Mouse (Mus musculus): ENCODE measurements around the gene Prkca. TPM values are rescaled to one million over a fixed set of nuclear protein-coding genes. Genes with fewer than 3 reads are reported as not detected.

Gene Prkca
- polyA plus RNA-seq, 1 experiment from 2014 or later: 7.2 TPM

DNA sequence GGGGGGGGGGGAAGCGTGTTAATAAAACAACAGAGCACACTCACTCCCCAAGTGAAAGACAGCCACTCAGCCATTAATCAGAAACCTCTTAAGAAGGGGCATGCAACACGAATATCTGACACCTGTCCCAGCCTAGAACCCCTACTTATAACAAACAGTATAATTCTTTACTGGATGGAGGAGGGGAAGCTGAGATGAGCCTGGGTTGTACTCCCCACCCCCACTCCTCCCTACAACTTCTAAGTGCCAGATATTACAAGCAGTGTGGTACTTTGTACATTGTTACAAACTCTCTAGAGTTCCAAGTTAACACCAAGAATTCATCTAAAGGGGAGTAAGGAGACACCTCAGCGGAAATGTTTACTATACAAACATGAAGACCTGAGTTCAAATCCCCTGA, 9.1 kb downstream of the Prkca start:
- H3K4me2 ChIP-seq: no peak overlapping the region
- no peak overlapping the region for H3K4me3 ChIP-seq
- H3K36me3 ChIP-seq (replicated peaks): no peaks in the 10 kb centered on the region
- H3K27ac ChIP-seq: no peak overlapping the region
- H3K9me3 ChIP-seq: no peaks in the 10 kb centered on the region
- WGBS: 61% methylated on average over 3 of the region's 3 CpGs
- 0 out of 2 replicates have a peak, but pooled peaks cover 4% of the 10 kb centered on the region for H3K4me1 ChIP-seq
- H3K9ac ChIP-seq: no peak overlapping the region
- no peak for ATAC-seq (replicated peaks)
- H3K27me3 ChIP-seq (replicated peaks): no peaks in the 10 kb centered on the region

DNA sequence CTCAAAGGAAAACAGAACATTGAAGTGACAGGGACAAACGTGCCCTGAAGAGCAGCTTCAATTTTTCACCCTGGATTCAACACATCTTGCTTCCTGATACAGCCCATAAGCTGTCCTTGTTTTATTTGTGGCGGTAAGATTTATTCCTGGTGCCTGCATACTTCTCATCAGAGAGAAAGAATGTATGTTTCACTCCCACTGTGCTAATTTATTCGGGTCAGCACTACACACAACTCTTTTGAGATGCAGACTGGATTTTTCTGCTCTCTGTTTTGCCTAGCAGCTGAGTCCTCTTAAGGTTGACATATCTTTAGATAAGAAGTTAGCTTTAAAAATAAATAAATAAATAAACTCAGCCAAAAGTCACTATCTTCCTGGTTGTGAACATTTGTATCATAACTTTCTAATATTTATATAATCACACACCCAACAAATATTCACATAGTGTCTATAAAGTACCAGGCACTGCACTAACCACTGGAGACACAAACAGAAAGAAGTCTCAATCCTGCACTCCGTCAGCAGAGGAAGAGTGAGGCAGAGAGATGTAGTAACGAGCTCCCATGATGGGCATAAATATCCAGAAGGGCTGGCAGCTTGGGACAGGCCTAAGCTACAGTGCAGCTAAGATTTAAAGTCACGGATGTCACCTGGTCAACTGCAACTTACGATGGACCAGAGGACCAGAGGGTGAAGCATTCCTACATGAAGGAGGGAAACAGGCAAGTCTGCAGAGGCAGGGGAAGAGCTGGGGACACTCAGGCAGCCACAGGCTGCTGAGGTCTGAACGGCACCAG, 9.9 kb downstream of the Prkca start:
- Histone ChIP-seq H3K9ac (no peak overlapping the region), H3K4me3 (no peak overlapping the region), H3K4me1 (0 out of 2 replicates have a peak, but pooled peaks cover 4% of the 10 kb centered on the region), H3K36me3 (replicated peaks) (no peaks in the 10 kb centered on the region), H3K4me2 (no peak overlapping the region), H3K27ac (no peak overlapping the region), H3K9me3 (no peaks in the 10 kb centered on the region), H3K27me3 (replicated peaks) (no peaks in the 10 kb centered on the region)
- WGBS: 54% methylated on average over 8 of the region's 8 CpGs
- ATAC-seq (replicated peaks): no peak

DNA sequence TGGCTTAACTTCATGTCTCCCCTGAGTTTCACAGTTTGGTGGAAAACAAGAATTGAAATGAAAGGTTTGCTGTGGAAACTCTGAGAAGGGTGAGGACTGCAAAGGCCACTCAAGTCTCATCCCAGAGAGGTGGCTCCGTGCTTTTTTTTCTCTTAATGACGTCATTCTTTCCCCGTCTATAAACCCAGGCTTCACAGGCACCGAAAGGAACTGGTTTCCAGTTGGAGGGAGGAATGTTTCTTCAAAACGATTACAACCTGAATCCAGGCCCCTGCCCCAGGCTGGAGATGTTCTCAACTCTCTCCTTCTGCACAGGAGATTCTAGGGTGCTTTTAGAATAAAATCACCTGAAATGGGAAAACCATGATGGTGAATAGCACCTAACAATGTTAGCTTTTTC, 10.7 kb downstream of the Prkca start:
- ATAC-seq (replicated peaks): no peak
- Histone ChIP-seq H3K27ac (no peak overlapping the region), H3K4me3 (no peak overlapping the region), H3K4me1 (0 out of 2 replicates have a peak, but pooled peaks cover 4% of the 10 kb centered on the region), H3K36me3 (replicated peaks) (no peaks in the 10 kb centered on the region), H3K27me3 (replicated peaks) (no peaks in the 10 kb centered on the region), H3K4me2 (no peak overlapping the region), H3K9me3 (no peaks in the 10 kb centered on the region), H3K9ac (no peak overlapping the region)
- 65% methylated on average over 5 of the region's 5 CpGs for WGBS

DNA sequence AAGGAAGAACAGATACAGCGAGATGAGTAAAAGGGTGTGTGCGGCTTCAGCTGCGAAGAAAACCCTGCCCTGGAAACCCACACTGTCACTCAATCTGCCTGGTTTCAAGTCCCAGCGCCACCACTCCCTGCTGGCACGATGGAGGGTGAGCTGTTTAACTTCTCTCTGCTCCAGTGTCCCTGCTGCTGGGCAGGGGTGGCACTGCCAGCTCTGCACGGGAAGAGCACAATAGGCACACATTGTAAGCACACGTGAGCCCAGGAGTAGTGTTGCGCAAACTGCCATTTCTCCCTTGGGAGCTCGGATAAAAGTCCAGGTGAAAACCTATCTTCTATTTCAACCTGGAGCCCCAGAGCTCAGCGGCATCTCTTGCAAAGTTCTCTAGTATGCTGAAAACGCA, 12.9 kb downstream of the Prkca start:
- Histone ChIP-seq H3K4me3 (no peak overlapping the region), H3K27me3 (replicated peaks) (no peaks in the 10 kb centered on the region), H3K4me2 (no peak overlapping the region), H3K9ac (no peak overlapping the region), H3K9me3 (no peaks in the 10 kb centered on the region), H3K27ac (no peak overlapping the region), H3K4me1 (0 out of 2 replicates have a peak, but pooled peaks cover 4% of the 10 kb centered on the region), H3K36me3 (replicated peaks) (no peaks in the 10 kb centered on the region)
- ATAC-seq (replicated peaks): no peak
- WGBS: 89% methylated on average over 11 of the region's 11 CpGs

DNA sequence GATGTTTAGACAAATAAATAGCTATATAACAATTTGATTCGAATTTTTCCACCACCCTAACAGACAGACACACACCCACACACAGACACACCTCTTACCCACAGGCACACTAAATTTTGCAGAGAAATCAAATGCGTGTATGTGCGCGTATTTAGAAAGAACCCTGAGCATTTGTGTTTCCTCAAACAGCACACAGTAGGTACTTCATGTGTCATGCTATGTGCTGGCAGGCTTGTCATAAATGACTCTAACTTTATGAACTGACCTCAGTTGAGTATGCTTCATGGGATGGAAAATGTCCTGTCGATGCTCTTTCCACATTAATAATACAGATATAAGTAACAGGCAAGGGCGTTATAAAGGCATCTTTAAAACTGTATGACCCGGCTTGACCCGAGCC, 17.8 kb downstream of the Prkca start:
- no peaks in the 10 kb centered on the region for H3K36me3 ChIP-seq (replicated peaks)
- no peak overlapping the region for H3K27ac ChIP-seq
- H3K9me3 ChIP-seq: no peaks in the 10 kb centered on the region
- ATAC-seq (replicated peaks): no peak
- no peak overlapping the region for H3K9ac ChIP-seq
- H3K4me1 ChIP-seq: no peaks in the 10 kb centered on the region
- WGBS: 93% methylated on average over 8 of the region's 8 CpGs
- no peaks in the 10 kb centered on the region for H3K27me3 ChIP-seq (replicated peaks)
- H3K4me2 ChIP-seq: no peak overlapping the region
- H3K4me3 ChIP-seq: no peak overlapping the region

DNA sequence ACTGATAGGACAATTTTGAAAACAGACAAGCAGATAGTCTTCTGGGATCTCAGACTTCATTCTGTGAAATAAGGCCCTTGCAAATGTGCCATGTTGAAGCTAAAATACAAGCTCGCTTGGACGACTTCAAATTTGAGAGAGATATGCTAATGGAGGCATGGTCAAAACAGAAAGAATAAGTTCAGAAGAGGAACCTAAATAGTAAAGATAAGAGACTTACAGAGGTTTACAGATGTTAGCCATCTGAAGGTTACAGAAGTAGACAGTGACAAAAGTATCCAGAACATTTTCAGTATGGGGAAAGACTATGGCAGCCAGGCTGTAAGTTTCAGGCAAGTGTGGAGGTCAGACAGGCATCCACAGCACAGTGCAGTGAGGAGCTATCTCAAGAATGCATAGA, 21.6 kb downstream of the Prkca start:
- no peaks in the 10 kb centered on the region for H3K27me3 ChIP-seq (replicated peaks)
- no peak for ATAC-seq (replicated peaks)
- H3K27ac ChIP-seq: no peak overlapping the region
- H3K36me3 ChIP-seq (replicated peaks): no peaks in the 10 kb centered on the region
- no peaks in the 10 kb centered on the region for H3K9me3 ChIP-seq
- no peaks in the 10 kb centered on the region for H3K4me1 ChIP-seq
- H3K9ac ChIP-seq: no peak overlapping the region
- 87% methylated on average over 2 of the region's 2 CpGs for WGBS
- H3K4me3 ChIP-seq: no peak overlapping the region
- no peak overlapping the region for H3K4me2 ChIP-seq

DNA sequence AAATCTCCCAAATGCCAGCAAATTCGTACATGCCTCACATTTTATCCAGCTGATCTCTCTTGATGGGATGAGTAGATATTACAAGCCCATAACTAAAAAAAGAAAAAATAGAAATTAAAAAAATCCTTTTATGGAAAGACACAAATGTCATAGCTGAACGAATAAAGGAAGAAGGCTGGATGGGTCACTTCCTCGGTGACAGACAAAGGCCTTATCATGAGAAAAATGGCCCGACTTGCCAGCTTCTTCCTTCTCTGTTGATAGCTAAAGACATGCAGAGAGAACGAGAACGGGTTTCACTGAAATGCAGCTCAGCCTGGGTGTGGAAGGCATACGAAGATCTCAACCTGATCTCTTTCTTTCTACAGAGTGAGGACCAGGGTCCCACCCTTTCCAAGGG, 23.2 kb downstream of the Prkca start:
- H3K9me3 ChIP-seq: no peaks in the 10 kb centered on the region
- H3K4me2 ChIP-seq: no peak overlapping the region
- H3K27ac ChIP-seq: no peak overlapping the region
- H3K4me3 ChIP-seq: no peak overlapping the region
- H3K36me3 ChIP-seq (replicated peaks): no peaks in the 10 kb centered on the region
- H3K9ac ChIP-seq: no peak overlapping the region
- ATAC-seq (replicated peaks): no peak
- no peaks in the 10 kb centered on the region for H3K27me3 ChIP-seq (replicated peaks)
- no peaks in the 10 kb centered on the region for H3K4me1 ChIP-seq
- 82% methylated on average over 7 of the region's 7 CpGs for WGBS

DNA sequence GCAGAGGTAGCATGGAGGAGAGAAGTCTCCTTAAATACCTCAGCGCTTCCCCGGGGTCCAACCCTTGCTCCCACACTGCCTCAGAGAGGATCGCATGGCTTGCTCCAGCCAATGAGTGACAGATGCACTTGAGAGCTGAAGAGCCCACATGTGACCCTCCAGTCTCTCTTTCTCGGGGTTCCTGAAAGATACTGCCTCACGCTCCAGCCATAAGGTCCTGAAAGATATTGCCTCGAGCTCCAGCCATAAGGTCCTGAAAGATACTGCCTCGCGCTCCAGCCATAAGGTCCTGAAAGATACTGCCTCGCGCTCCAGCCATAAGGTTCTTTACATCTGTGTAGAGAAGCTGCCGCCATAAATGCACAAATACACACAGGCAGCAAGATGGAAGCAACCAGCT, 24.6 kb downstream of the Prkca start:
- H3K4me1 ChIP-seq: no peaks in the 10 kb centered on the region

DNA sequence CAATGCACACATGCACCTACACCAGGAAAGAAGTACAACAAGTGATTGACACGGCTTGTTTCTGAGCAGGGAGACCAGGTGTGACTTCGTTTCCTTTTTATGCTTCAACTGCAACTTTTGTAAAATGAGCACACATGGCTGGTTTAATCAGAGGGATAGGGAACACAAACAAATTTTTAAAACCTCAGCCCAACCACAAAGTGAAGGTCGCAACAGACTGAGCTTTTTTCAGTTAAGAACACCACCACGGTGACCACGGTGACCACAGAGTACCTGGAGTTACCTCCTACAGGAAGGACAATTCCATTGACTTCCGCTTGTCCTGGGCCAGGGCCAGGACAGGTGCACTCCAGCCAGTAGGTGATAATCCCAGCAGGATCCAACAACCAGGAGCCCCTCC, 25.9 kb downstream of the Prkca start:
- Histone ChIP-seq H3K4me1 (no peaks in the 10 kb centered on the region), H3K4me2 (no peak overlapping the region), H3K36me3 (replicated peaks) (no peaks in the 10 kb centered on the region), H3K4me3 (no peak overlapping the region), H3K9ac (no peak overlapping the region), H3K27me3 (replicated peaks) (no peaks in the 10 kb centered on the region), H3K27ac (no peak overlapping the region), H3K9me3 (no peaks in the 10 kb centered on the region)
- WGBS: 74% methylated on average over 6 of the region's 6 CpGs
- ATAC-seq (replicated peaks): no peak

More for the DNA sequence above, 24.6 kb downstream of the Prkca start:
- Histone ChIP-seq H3K27me3 (replicated peaks) (no peaks in the 10 kb centered on the region), H3K9me3 (no peaks in the 10 kb centered on the region), H3K27ac (no peak overlapping the region), H3K36me3 (replicated peaks) (no peaks in the 10 kb centered on the region), H3K4me3 (no peak overlapping the region), H3K9ac (no peak overlapping the region), H3K4me2 (no peak overlapping the region)
- WGBS: 92% methylated on average over 11 of the region's 11 CpGs
- ATAC-seq (replicated peaks): no peak

DNA sequence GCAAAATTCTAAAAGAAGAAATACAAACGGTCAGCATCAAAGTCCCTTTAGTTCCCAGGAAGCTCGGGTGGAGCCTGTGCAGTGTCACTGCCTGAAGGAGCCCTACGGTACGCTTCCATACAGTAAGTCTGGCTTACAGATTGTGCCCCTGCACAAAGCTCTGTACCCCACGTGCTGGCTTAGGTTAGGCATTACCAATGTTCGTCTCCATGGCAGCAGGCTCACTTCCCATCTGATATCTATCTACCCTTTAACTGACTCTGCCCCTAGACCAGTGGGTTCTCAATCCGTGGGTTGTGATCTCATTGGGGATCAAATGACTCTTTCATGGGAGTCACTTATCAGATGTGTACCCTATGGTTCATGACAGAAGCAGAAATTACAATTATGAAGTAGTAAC, 28.0 kb downstream of the Prkca start:
- no peak overlapping the region for H3K4me3 ChIP-seq
- 90% methylated on average over 7 of the region's 7 CpGs for WGBS

DNA sequence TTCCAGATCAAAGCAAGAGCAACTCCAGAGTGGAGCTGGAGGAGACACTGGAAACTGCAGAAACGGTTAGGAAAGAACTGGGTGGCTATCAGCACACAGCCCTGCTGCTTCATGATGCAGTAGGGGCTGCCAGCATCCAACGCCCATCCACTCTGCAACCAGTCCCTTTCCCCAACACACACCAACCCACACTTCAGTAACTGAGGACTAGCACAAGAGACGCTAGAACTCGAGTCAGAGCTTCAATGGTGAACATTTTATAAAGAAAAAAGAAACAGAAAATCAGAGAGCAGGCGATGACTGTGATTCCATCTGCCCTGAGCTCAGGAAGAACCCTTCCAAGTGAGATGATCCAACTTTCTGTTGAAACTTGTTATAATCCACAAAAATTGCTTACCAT, 31.2 kb downstream of the Prkca start:
- no peak overlapping the region for H3K27ac ChIP-seq
- no peaks in the 10 kb centered on the region for H3K36me3 ChIP-seq (replicated peaks)
- ATAC-seq (replicated peaks): no peak
- 85% methylated on average over 5 of the region's 5 CpGs for WGBS
- no peak overlapping the region for H3K4me2 ChIP-seq
- H3K27me3 ChIP-seq (replicated peaks): no peaks in the 10 kb centered on the region
- H3K9me3 ChIP-seq: no peaks in the 10 kb centered on the region
- no peak overlapping the region for H3K9ac ChIP-seq
- H3K4me3 ChIP-seq: no peak overlapping the region
- H3K4me1 ChIP-seq: no peaks in the 10 kb centered on the region

More for the DNA sequence above, 28.0 kb downstream of the Prkca start:
- H3K27me3 ChIP-seq (replicated peaks): no peaks in the 10 kb centered on the region
- H3K4me2 ChIP-seq: no peak overlapping the region
- no peaks in the 10 kb centered on the region for H3K9me3 ChIP-seq
- H3K9ac ChIP-seq: no peak overlapping the region
- no peak for ATAC-seq (replicated peaks)
- H3K36me3 ChIP-seq (replicated peaks): no peaks in the 10 kb centered on the region
- H3K4me1 ChIP-seq: no peaks in the 10 kb centered on the region
- H3K27ac ChIP-seq: no peak overlapping the region

DNA sequence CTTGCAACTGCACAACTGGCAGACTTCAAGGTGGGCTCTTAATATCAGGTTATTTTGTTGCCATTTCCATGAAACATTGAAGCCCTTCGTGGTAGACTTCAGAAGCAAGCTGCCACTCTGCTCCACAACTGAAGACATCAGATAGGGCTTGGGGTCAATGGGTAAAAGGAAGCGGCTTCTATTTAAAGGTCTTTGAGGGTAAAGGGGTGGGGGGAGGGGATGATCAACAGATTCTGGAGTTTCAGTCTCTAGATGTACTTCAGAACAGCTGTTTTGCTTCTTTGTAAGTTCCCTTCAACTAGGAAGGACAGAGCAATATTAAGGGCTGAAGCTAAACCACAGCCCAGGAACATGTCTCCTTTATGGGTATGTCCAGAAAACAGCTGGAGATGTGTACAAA, 31.8 kb downstream of the Prkca start:
- Histone ChIP-seq H3K9ac (no peak overlapping the region), H3K27me3 (replicated peaks) (no peaks in the 10 kb centered on the region), H3K36me3 (replicated peaks) (no peaks in the 10 kb centered on the region), H3K4me2 (no peak overlapping the region), H3K9me3 (no peaks in the 10 kb centered on the region), H3K4me3 (no peak overlapping the region), H3K4me1 (no peaks in the 10 kb centered on the region), H3K27ac (no peak overlapping the region)
- WGBS: 91% methylated on average over 2 of the region's 2 CpGs
- ATAC-seq (replicated peaks): no peak

DNA sequence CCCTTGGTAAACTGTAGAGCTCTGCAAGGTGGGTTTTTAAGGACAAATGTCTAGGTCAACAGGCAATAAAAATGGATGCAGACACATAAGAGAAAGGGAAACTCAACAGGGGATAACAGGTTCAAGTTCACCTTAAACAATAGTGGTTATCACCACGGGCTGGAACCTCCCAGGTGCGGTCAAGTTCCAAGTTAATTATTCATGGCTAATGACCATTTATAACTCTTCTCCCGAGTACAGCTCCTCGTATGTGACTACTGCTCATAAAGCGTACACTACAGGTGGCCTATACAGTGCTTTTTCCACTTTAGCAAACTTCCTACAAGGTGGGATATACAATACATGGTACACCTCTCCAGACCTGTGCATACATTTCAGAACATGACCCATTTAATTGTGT, 33.9 kb downstream of the Prkca start:
- Histone ChIP-seq H3K27me3 (replicated peaks) (no peaks in the 10 kb centered on the region), H3K27ac (no peak overlapping the region), H3K9ac (no peak overlapping the region), H3K4me1 (no peaks in the 10 kb centered on the region), H3K4me2 (no peak overlapping the region), H3K4me3 (no peak overlapping the region), H3K9me3 (no peaks in the 10 kb centered on the region), H3K36me3 (replicated peaks) (no peaks in the 10 kb centered on the region)
- ATAC-seq (replicated peaks): no peak
- WGBS: 91% methylated on average over 5 of the region's 5 CpGs
